Mouse (Mus musculus) liver, postnatal 0 days (tissue): Measurements from ENCODE around the gene Bhlhb9.
A peak's percentile ranks its signal among the peaks of the same experiment; 100 is the strongest.

ENCODE experiments used
- CTCF ChIP-seq: sonication (generic); IDR thresholded peaks from 2 replicates; pipeline ENCODE4 v1.5.1; 2016; ENCODE audit warnings: antibody characterized with exemption, low read depth
- EP300 ChIP-seq: IDR thresholded peaks from 2 replicates; pipeline ENCODE4 v1.6.1; 2016; ENCODE audit warnings: antibody characterized with exemption, low read depth, mild to moderate bottlenecking

DNA sequence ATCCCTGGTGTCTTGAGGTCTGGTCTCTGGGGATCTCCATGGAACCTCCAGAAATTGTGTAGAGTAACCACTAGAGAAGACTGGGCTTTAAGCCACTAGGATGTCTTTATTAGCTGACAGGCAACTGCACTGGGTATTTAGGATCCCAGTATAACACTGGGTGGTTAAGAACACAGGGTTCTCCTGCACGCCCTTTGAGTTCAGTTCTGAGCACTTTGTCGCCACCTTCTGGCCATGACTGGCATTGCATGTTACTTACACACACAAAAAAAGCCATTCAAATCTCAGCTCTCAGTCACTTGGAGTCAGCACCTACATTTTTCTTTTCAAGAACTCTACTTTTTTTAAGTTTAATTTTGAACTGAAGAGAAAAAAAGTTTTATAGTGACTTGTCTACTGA, 44.6 kb upstream of the Bhlhb9 start:
- TF ChIP-seq CTCF (peak; percentile 86), EP300 (no peak)
